ENCODE assay signal across 1 mouse cellular context in the genomic region with DNA sequence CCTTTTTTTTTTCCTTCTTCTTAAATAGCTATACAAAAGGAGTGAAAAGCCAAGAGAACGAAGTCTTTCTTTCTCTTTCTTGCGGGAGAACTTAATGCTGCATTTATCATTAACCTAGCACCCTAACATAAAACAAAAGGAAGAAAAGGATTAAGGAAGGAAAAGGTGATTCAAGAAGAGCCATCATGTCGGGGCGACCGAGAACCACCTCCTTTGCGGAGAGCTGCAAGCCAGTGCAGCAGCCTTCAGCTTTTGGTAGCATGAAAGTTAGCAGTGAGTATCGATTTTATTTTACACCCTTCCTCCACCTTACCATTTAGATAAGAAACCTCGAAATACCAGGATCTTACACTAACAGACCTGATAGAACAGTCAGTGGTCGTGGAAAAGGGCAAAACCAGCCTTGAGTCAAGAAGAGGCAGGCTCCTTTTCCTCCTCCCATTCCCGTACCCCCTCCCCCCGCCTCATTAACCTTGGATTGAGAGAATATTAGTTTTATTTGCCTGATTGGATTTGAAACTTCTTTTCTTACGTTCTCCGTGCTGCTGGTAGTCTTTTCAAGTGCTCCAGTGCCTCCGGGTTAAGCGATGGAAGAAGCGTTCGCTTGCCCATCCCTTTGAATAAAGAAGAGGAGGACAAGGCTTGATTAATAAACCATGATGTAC.
TF ChIP-seq lines count a peak whose summit lies in the region.

No protein-coding gene starts in this region.

TF ChIP-seq in CH12.LX, 34 proteins besides CTCF, POLR2A, EP300 and RAD21 (continued from another document):
- no peak for TF ChIP-seq MEF2A (IDR thresholded peaks at IDR 0.05; ENCODE audit: borderline replicate concordance, low read depth, low read length)
- no peak; the same call in 1 of the 2 replicates for TF ChIP-seq NELFE (IDR thresholded peaks at IDR 0.05; ENCODE audit: low read depth, low read length)
- no peak for TF ChIP-seq TBP (conservative IDR thresholded peaks at IDR 0.05; ENCODE audit: low read depth, low read length)
- 0 out of 2 replicates have a peak, but pooled peaks have one; percentile 10 for TF ChIP-seq ELF1 (IDR thresholded peaks at IDR 0.05; ENCODE audit: low read depth, low read length)
- TF ChIP-seq MAX (IDR thresholded peaks at IDR 0.05; ENCODE audit: low read length): no peak
- no peak for TF ChIP-seq MYC (IDR thresholded peaks at IDR 0.05; ENCODE audit: low read depth, low read length)
- TF ChIP-seq GABPA (IDR thresholded peaks at IDR 0.05; ENCODE audit: insufficient replicate concordance, low read depth, low read length): no peak
- TF ChIP-seq JUN (IDR thresholded peaks at IDR 0.05; ENCODE audit: insufficient read depth, low read depth, low read length): no peak
- TF ChIP-seq ZC3H11A (IDR thresholded peaks at IDR 0.05; ENCODE audit: low read depth, low read length): no peak
- TF ChIP-seq SIN3A (IDR thresholded peaks at IDR 0.05; ENCODE audit: low read length): peak; percentile 44
